Mouse (Mus musculus): ENCODE data around the gene Spry2.

DNA sequence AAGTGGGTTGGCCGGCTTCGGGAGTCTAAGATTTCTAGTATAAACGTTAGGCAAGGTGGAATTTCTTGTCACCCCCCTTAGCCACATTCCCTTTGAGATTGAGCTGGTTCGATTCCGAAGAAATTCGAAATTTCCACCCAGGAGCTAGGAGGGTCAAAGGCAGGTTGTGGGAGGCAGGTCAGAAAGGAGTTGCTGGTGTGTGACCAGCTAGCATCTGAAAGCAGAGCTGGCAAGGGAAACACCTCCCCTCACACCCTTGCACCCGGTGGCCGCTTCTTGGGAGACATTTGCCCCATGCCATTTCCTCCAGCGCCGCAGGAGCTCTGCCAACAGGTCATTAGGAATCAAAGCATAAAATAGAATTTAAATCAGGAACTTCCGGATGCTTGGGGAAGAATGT is 2.5 kb upstream of the Spry2 start:
- TF ChIP-seq CTCF (conservative IDR thresholded peaks at IDR 0.05; ENCODE audit: low read length): no peak
- TF ChIP-seq NANOG (IDR thresholded peaks at IDR 0.05; ENCODE audit: borderline replicate concordance, low read length): no peak
- no peak for TF ChIP-seq POU5F1 (IDR thresholded peaks at IDR 0.05; ENCODE audit: borderline replicate concordance, low read length)

All from E14TG2a.4 (cell line).